Mouse (Mus musculus): ENCODE measurements around the gene Pax8.

- TF ChIP-seq CTCF (conservative IDR thresholded peaks at IDR 0.05; ENCODE audit: insufficient read depth, insufficient read length, low read depth, low read length), result no peak
- TF ChIP-seq POLR2A (IDR thresholded peaks at IDR 0.05; ENCODE audit: low read depth, low read length), result no peak
Measured at GRCm38 (mm10) chr2:24413172-24413571, 62.2 kb downstream of the Pax8 start.
